Mouse (Mus musculus) CD4-positive naive resting alpha-beta T cell, adult 57 days (primary cell): ENCODE measurements around the gene Ssxb6. TPM values are rescaled to one million over a fixed set of nuclear protein-coding genes. Genes with fewer than 3 reads are reported as not detected.

Experiments used
- total RNA-seq: library from RNA; stranded (reverse); gene quantifications from one replicate; pipeline ENCODE4 v1.2.4, GENCODE M21; 2023

Gene Ssxb6
- total RNA-seq: not detected

DNA sequence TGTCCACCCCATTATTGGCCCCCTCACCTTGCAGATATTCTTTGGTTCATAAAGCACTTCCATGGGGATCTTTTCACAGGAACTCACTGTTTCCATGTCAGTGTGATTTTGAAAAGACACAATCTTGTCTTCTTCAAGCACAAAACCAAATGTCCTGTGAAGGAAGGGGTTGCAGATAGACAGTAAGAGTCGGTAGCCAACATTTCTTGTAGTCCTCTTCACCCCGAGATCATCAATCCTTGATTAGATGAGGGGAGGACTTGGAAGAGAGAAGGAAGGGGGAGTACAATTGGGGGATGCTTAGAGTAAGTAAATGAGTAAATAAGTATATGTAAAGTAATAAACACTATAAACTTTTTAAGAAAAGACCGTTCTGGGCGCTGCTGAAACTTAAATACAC is at the start of gene Ssxb6:
Gene Ssxb6, minus strand, starts transcription at position 101 of the 400 bp plus-strand sequence.

DNA sequence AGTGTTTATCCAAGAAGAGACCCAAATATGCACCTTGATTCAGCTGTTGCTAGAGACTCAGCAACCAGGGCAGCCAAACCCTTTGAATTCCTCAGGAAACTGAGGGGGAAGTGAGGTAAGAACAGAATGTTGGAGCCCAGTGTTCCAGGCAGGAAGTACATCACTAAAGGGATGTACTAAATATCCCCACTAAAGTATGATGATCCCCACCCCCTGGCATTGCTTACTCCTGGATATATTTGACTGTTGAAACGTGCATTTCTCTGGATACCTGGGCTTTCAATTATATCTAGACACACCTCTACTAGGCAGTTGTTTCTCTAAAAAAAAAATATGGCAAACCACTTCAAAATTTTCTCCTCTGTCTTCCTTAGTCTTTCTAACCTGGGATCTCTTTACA is 43.7 kb upstream of the Ssxb6 start, which contains the start of gene Ssxb3:
Gene Ssxb3, minus strand, starts transcription at position 101 of the 400 bp plus-strand sequence.

DNA sequence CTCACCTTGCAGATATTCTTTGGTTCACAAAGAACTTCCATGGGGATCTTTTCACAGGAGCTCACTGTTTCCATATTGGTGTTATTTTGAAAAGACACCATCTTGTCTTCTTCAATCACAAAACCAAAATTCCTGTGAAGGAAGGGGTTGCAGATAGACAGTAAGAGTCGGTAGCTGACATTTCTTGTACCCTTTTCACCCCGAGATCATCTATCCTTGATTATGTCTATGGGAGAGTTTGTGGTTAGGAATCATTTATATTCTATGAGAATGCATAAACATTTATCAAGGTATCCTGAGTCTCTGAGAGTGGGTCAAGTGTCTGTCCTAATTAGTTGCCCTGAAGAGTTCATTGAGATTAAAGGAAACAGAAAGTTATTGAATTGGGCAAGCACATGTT is 23.2 kb downstream of the Ssxb6 start, which contains the start of gene Gm14459:
Gene Gm14459, minus strand, starts transcription at position 101 of the 400 bp plus-strand sequence.

Other genes with a start within 250 kb of the Ssxb6 start
- gene Ssxb10, start 220.8 kb downstream of the Ssxb6 start, total RNA-seq: not detected
- not detected for gene Ssxb9, start 181.3 kb downstream of the Ssxb6 start, total RNA-seq
- not detected for gene Ssxb1, start 134.9 kb downstream of the Ssxb6 start, total RNA-seq
- gene Ssxb2, start 86.5 kb downstream of the Ssxb6 start, total RNA-seq: not detected
- not detected for gene Gm14459, start 23.3 kb downstream of the Ssxb6 start, total RNA-seq
- not detected for gene Ssxb3, start 43.6 kb upstream of the Ssxb6 start, total RNA-seq
- gene Ssxb8, start 142.6 kb upstream of the Ssxb6 start, total RNA-seq: not detected
- gene Ssx9, start 200.2 kb upstream of the Ssxb6 start, total RNA-seq: not detected